Mouse (Mus musculus): ENCODE results near the gene Slc7a6os.
"Not testable (repeated sequence)": the region's sequence is repeated elsewhere in the genome, so short reads cannot be mapped to it uniquely, and the experiment has no call there.

Slc7a6os gene

DNA sequence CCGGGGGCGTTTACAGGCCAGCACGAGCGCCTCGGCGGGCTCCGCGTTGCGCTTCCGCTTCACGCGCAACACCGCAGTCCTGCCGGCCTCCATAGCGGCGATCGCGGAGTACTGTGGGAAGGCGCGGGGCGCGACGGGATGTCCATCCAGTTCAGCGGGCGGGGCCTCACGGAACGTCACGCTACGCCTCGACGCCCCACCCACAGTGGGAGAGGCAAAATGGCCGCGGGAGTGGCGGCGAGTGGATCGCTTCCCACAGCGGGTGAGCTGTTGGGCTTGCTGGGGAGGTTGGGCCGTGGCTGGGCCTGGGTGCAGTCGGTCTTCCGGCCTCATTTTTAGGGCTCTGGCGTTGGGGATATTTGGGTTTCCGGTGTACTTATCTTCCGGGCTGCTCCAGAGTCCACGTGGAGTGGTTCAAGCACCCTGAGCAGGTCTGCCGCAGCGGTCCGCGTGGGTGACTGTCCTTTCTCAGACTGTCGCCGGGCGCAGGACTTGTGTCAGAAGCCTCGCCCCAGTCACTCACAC, at the start of gene Slc7a6os, which contains the start of gene Prmt7:
Slc7a6os (minus strand) TSS at position 115 of the 525 bp plus-strand sequence.
Prmt7 (plus strand) TSS at position 116 of the 525 bp plus-strand sequence.
- DNase-seq, result peak; percentile 94

DNA sequence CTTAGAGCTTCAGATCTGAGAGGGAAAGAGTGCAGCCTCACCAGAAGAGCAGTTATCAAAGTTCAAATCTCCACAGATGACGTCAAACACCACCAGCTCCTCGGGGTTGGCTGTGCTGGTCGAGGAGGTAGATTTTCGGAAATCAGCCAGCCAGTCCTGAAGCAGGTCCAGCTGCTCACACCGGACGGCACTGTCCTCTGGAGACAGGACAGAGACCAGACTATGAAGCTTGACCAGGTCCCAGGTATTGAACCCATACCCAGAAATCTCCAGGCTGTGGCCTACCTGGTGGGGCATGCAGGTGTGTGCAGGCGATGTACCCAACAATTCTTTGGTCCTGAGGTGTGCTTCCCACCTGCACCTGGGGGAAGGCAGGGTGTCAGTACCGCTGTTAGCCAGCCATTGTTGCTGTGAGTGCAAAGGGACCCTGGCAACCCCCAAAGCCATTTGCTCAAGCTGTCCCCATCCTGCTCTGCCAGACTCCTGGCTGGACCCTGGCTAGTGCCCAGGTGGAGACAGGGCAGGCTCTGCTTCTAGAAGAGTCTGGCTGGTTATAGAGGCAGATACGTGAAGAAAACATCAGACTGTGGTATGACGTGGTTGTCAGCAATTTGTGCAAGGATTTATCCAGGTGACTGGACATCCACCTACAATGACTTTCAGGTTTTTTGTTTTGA, 49.0 kb upstream of the Slc7a6os start:
- DNase-seq, result no peak

DNA sequence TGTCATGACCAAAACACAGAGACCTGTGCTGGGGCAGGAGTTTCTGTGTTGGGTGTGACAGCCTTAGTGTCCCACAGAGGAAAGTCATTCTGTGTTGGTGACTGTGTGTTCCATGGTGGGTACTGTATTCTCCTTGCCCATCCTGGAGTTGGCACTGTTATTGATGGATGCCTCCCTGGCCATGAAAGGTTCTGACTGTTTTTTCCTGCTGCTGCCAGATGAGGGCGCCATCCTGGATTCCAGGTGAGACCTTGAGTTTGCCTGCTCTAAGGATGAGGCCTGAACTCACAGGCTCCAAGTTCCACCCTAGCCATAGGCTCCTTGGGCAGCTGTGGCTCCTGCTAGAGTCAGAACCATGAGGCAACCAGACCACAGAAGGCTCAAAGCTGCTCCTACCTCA, 47.4 kb upstream of the Slc7a6os start:
- peak; percentile 64 to 69 for DNase-seq

- DNase-seq, result no peak
Observed at GRCm38 (mm10) chr8:106250186-106250585, 39.5 kb upstream of the Slc7a6os start.

DNA sequence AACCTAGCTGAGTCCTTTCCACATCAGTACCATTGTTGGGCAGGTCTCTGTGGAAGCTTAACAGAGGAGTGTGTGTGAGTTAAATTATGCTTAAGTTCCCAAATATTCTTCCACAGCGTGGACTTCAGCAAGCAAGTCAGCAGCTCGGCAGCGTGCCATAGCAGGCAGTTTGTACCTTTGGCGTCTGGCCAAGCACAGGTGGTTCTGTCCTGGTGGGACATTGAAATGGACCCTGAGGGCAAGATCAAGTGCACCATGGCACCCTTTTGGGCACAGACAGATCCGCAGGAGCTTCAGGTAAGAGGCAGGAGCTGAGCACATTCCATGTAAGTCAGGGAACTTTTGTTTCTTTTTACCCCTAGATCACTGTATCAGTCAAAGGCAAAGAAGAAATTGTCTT, 26.4 kb upstream of the Slc7a6os start:
- no peak for DNase-seq

- DNase-seq, result no peak
Observed at GRCm38 (mm10) chr8:106234567-106235261, 24.0 kb upstream of the Slc7a6os start.

DNA sequence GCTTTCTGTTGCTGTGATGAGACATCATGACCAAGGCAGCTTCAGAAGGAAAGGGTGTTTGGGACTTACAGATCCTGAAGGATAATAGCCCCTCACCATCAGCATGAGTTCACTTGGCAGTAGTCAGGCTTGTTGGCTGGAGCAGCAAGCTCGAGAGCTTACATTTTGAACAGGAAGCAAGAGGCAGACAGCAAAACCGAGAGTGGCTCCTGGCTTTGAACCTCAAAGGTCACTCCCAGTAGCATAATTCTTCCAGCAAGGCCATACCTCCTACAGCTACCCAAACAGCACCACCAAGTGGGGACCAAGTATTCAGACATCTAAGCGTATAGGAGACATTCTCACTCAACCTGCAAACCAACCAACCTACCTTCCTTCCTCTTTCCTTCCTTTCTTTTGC, 22.0 kb upstream of the Slc7a6os start:
- no peak for DNase-seq

GRCm38 (mm10) chr8:106231536-106231935, 20.8 kb upstream of the Slc7a6os start:
- DNase-seq, result no peak

DNA sequence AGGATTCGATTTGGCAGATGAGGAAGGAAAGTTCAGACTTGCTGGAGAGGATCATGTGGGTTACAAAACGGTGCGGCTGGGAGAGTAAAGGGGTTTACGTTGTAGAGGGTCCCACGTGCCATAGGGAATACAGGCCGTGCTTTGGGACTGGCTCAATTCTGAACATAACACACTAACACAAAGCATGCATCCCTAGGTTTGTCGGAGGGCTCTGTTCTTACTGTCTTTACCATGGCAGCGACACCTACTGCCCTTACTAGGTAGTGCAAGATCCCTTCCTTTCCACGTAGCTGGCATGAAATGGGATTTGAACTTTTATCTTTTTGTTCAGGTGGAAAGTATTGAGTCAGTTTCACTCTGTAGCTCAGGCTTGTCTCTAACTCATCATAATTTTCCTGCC, 15.9 kb upstream of the Slc7a6os start:
- peak; percentile 61 to 67 for DNase-seq

DNA sequence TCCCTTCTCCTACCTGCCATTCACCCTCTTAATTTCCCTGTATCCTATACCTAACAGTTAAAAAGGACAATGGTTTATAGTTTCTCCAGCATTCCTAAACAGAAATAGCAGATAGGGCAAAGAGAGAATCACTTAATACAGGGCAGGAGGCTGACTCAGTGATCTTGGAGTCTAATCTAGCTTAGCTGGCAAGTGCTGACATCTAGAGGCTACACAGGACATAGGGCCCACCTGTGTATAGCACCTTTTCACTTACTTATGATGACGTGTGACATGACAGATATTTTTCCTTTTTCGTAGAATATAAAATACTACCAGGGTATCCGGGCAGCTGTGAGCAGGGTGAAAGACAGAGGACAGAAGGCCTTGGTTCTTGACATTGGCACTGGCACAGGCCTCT, 8.9 kb upstream of the Slc7a6os start:
- DNase-seq, result no peak

GRCm38 (mm10) chr8:106213959-106214358, 3.2 kb upstream of the Slc7a6os start:
- no peak for DNase-seq

- no peak for DNase-seq
Observed at GRCm38 (mm10) chr8:106211421-106211820, 686 bp upstream of the Slc7a6os start.

DNA sequence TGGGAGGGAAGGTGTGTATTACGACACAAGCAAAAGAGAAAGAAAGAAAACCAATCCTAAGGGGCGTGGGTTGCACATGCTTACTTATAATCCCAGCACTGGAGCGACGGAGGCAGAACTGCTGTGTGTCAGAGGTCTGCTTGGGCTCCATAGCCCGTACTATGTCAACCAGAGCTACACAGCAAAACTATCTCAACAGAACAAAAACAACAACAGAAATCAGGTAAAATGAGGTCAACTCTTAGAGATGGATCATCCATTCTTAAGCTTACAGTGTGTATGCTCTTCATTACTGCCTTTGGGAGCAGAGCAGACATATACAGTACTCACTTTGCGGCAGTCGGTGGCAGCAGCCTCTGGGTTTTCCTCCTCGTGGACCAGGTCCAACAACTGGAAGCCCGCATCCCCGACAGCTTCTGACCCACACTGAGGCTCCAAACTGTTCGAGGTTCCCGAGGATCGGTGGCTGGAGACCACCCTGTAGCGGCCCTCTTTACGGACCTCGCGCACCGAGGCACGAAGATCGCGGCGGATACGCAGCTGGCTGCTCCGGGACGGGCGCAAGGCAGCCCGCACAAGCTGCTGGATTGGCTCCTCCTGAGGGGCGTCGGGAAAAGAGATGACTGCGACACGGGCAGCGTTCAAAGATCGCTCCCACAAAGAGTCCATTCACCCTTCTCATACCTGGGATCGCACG, 552 bp downstream of the Slc7a6os start:
- peak in 1 of 2 experiments; percentile 11 for DNase-seq

GRCm38 (mm10) chr8:106199596-106199995, 11.1 kb downstream of the Slc7a6os start:
- not testable (repeated sequence) for DNase-seq

- peak; percentile 54 to 62 for DNase-seq
Observed at GRCm38 (mm10) chr8:106198741-106199140, 12.0 kb downstream of the Slc7a6os start.

- no peak for DNase-seq
Observed at GRCm38 (mm10) chr8:106194062-106194461, 16.7 kb downstream of the Slc7a6os start.

DNA sequence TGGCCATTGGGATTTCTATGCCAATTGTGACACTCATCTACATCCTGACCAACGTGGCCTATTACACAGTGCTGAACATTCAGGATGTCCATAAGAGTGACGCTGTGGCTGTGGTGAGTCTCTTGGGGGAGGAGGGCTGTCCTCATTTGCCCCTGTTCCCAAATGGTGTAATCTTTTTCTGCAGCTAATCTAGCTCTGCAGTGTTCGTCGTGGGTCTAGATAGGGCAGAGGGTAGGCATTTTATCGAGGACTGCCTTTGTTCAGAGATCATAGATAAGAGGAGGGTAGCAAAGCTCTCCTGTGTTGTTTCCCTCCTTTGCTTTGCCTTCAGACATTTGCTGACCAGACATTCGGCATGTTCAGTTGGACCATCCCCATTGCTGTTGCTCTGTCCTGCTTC, 17.6 kb downstream of the Slc7a6os start:
- DNase-seq, result no peak

GRCm38 (mm10) chr8:106191639-106192038, 19.1 kb downstream of the Slc7a6os start:
- no peak for DNase-seq

- no peak for DNase-seq
Observed at GRCm38 (mm10) chr8:106189162-106189561, 21.6 kb downstream of the Slc7a6os start.

- DNase-seq, result no peak
Observed at GRCm38 (mm10) chr8:106186394-106186793, 24.3 kb downstream of the Slc7a6os start.

DNA sequence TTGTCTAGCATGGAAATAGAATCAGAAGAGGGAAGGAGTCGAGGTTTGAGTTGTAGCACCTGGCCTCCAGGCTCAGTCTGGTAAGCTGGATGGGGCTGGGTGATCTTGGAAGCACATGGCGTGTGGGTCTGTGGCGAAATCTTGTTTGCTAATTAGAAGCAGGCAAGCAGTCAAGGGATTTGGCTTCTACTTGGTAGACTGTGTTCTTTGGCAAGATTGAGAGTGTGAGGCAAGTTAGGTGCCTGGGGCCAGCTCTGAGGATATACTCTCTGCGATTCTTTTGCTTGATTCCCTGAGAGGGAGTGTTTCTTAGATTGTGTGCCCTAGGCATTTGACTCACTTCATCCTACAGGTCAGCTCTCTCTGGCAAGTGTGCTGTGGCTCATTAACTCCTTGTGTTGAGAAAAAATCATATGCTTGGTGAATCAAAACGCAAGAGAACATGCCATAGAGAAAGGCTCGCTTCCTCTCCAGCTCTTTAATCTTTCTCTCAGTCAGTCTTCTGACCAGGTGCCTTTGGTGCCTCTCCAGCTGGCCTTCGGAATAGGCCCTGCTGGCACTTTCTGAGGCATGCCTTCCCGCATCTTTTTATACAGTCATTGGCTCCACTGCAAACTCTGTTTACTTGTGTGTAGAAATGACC, 25.0 kb downstream of the Slc7a6os start:
- DNase-seq, result no peak

GRCm38 (mm10) chr8:106178428-106178827, 32.3 kb downstream of the Slc7a6os start:
- no peak for DNase-seq

DNA sequence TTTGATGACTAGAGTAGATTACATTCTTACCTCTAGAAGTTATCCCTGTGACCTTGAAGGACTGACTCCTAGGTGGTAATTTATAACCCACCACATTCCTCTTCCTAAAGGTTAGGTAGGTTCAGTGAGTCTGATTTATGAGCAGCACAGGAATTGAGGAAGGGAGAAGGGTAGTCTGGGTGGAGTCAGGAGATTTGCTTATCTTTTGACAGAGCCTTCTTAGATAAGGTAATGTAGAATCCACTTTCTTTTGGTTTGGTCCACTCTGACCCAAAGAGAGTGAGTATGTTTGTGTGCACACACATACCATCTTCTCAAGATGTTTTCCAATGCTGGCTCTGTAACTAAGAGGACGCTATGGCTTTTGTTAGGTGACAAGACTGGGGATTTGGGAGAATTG, 33.1 kb downstream of the Slc7a6os start:
- no peak for DNase-seq

All from B cell, adult 2 months (primary cell).